Mouse (Mus musculus): ENCODE measurements at regions not wholly inside any gene's neighbourhood (a gene's known extent, or its start where the extent isn't known, plus 50 kb on each side); places are given as distances from the start of the nearest gene placed in this dataset.

- TF ChIP-seq CTCF (IDR thresholded peaks at IDR 0.05; ENCODE audit: borderline replicate concordance, control insufficient read depth, extremely low read depth, insufficient read depth, low read length, poor library complexity) (no peak), POLR2A (IDR thresholded peaks at IDR 0.05; ENCODE audit: control insufficient read depth, extremely low read depth, insufficient read depth, low read length, poor library complexity) (no peak)
Observed at GRCm38 (mm10) chr2:160471561-160471960, 104.7 kb upstream of the Mafb start.

All from thymus, adult 2 months (tissue).